Mouse (Mus musculus) midbrain, embryonic 12.5 days (tissue): ENCODE measurements around the gene Espnl. TPM values are rescaled to one million over a fixed set of nuclear protein-coding genes. Genes with fewer than 3 reads are reported as not detected.
A peak's percentile ranks its signal among the peaks of the same experiment; 100 is the strongest.

ENCODE experiments used
- ATAC-seq: fragments of 200-750 bp; cut with Nextera tagmentation; 2 replicates; pipeline ENCODE4 v1.8.0; 2017; ENCODE audit warnings: low read depth, moderate TSS enrichment, moderate library complexity; ENCODE audit not compliant: low FRiP score
- H3K27ac ChIP-seq: fragments of 300-500 bp; sonication (generic); replicated peaks from 2 replicates; pipeline ENCODE4 v1.5.1; 2016; ENCODE audit warnings: mild to moderate bottlenecking
- H3K27me3 ChIP-seq: fragments of 300-500 bp; sonication (generic); 2 replicates; pipeline ENCODE4 v1.6.1; 2016; ENCODE audit warnings: mild to moderate bottlenecking
- H3K36me3 ChIP-seq: fragments of 300-500 bp; sonication (generic); 2 replicates; pipeline ENCODE4 v1.6.1; 2016
- H3K4me1 ChIP-seq: fragments of 300-500 bp; sonication (generic); 2 replicates; pipeline ENCODE4 v1.6.1; 2016
- H3K4me2 ChIP-seq: fragments of 300-500 bp; sonication (generic); replicated peaks from 2 replicates; pipeline ENCODE4 v1.6.1; 2016; ENCODE audit warnings: mild to moderate bottlenecking, moderate library complexity
- H3K4me3 ChIP-seq: fragments of 300-500 bp; sonication (generic); 2 replicates; pipeline ENCODE4 v1.5.1; 2016; ENCODE audit warnings: mild to moderate bottlenecking
- H3K9ac ChIP-seq: fragments of 300-500 bp; sonication (generic); replicated peaks from 2 replicates; pipeline ENCODE4 v1.6.1; 2016; ENCODE audit warnings: mild to moderate bottlenecking, moderate library complexity
- H3K9me3 ChIP-seq: fragments of 300-500 bp; sonication (generic); 2 replicates; pipeline ENCODE4 v1.6.1; 2016; ENCODE audit warnings: mild to moderate bottlenecking
- WGBS: fragments of 180-500 bp; shearing (Covaris S2); methylation state at CpG from one replicate; pipeline ENCODE4 v1.1.7; 2016; 5-methylcytosine and 5-hydroxymethylcytosine counted together
- polyA plus RNA-seq: library from polyadenylated mRNA; unstranded; fragments of >200 nt; fragmentation: Nextera tagmentation; extraction: Ambion mirVana; gene quantifications from 2 replicates; pipeline ENCODE4 v1.2.1, GENCODE M21; 2016

Espnl gene
- 0.08 and 0.09 TPM in 2 replicates for polyA plus RNA-seq

- no peak for ATAC-seq
- Histone ChIP-seq H3K4me1 (no peaks in the 10 kb centered on the region), H3K36me3 (no peaks in the 10 kb centered on the region), H3K27me3 (no peaks in the 10 kb centered on the region), H3K27ac (no peak within 1 kb of the TSS), H3K9ac (no peak within 1 kb of the TSS), H3K9me3 (no peaks in the 10 kb centered on the region), H3K4me3 (no peak within 1 kb of the TSS), H3K4me2 (no peak within 1 kb of the TSS)
- 76% methylated on average over 19 of the region's 19 CpGs for WGBS
Observed at GRCm38 (mm10) chr1:91321760-91322438, at the start of gene Espnl. Gene Espnl (plus strand): TSS chr1:91322075.

- no peak overlapping the region for H3K9ac ChIP-seq
- WGBS: 97% methylated on average over 2 of the region's 2 CpGs
- ATAC-seq: no peak
- H3K27ac ChIP-seq: no peak overlapping the region
- no peaks in the 10 kb centered on the region for H3K27me3 ChIP-seq
- peaks cover 18% of the 10 kb centered on the region for H3K36me3 ChIP-seq
- no peak overlapping the region for H3K4me3 ChIP-seq
- no peaks in the 10 kb centered on the region for H3K4me1 ChIP-seq
- no peaks in the 10 kb centered on the region for H3K9me3 ChIP-seq
- H3K4me2 ChIP-seq: no peak overlapping the region
Observed at GRCm38 (mm10) chr1:91272260-91272659, 49.6 kb upstream of the Espnl start.

GRCm38 (mm10) chr1:91276581-91276980, 45.3 kb upstream of the Espnl start:
- Histone ChIP-seq H3K4me2 (no peak overlapping the region), H3K27me3 (no peaks in the 10 kb centered on the region), H3K9me3 (no peaks in the 10 kb centered on the region), H3K9ac (no peak overlapping the region), H3K27ac (no peak overlapping the region), H3K4me3 (no peak overlapping the region), H3K36me3 (peaks cover 53% of the 10 kb centered on the region), H3K4me1 (no peaks in the 10 kb centered on the region)
- 90% methylated on average over 4 of the region's 4 CpGs for WGBS
- no peak for ATAC-seq

GRCm38 (mm10) chr1:91277480-91277879, 44.4 kb upstream of the Espnl start:
- H3K36me3 ChIP-seq: peaks cover 53% of the 10 kb centered on the region
- 88% methylated on average over 2 of the region's 2 CpGs for WGBS

GRCm38 (mm10) chr1:91278410-91279119, 43.3 kb upstream of the Espnl start:
- H3K4me2 ChIP-seq: no peak overlapping the region
- no peak overlapping the region for H3K9ac ChIP-seq
- no peaks in the 10 kb centered on the region for H3K9me3 ChIP-seq
- ATAC-seq: no peak
- no peaks in the 10 kb centered on the region for H3K27me3 ChIP-seq
- no peaks in the 10 kb centered on the region for H3K4me1 ChIP-seq
- 97% methylated on average over 3 of the region's 3 CpGs for WGBS
- H3K27ac ChIP-seq: no peak overlapping the region
- H3K4me3 ChIP-seq: no peak overlapping the region
- peaks cover 59% of the 10 kb centered on the region for H3K36me3 ChIP-seq

More at GRCm38 (mm10) chr1:91277480-91277879, 44.4 kb upstream of the Espnl start:
- Histone ChIP-seq H3K9ac (no peak overlapping the region), H3K4me1 (no peaks in the 10 kb centered on the region), H3K4me3 (no peak overlapping the region), H3K4me2 (no peak overlapping the region), H3K9me3 (no peaks in the 10 kb centered on the region), H3K27ac (no peak overlapping the region), H3K27me3 (no peaks in the 10 kb centered on the region)
- ATAC-seq: no peak

- no peak overlapping the region for H3K27ac ChIP-seq
- peaks cover 63% of the 10 kb centered on the region for H3K36me3 ChIP-seq
- H3K27me3 ChIP-seq: no peaks in the 10 kb centered on the region
- WGBS: 96% methylated on average over 1 of the region's 1 CpGs
- no peak overlapping the region for H3K4me3 ChIP-seq
- H3K4me1 ChIP-seq: no peaks in the 10 kb centered on the region
- H3K9ac ChIP-seq: no peak overlapping the region
- no peak for ATAC-seq
- H3K4me2 ChIP-seq: no peak overlapping the region
- H3K9me3 ChIP-seq: no peaks in the 10 kb centered on the region
Observed at GRCm38 (mm10) chr1:91279126-91279525, 42.7 kb upstream of the Espnl start.

GRCm38 (mm10) chr1:91282582-91282981, 39.3 kb upstream of the Espnl start:
- H3K4me1 ChIP-seq: no peaks in the 10 kb centered on the region
- no peak for ATAC-seq
- no peak overlapping the region for H3K4me2 ChIP-seq
- peaks cover 70% of the 10 kb centered on the region for H3K36me3 ChIP-seq
- no peak overlapping the region for H3K27ac ChIP-seq
- no peak overlapping the region for H3K4me3 ChIP-seq
- no peaks in the 10 kb centered on the region for H3K27me3 ChIP-seq
- H3K9ac ChIP-seq: no peak overlapping the region
- WGBS: 100% methylated on average over 1 of the region's 1 CpGs
- no peaks in the 10 kb centered on the region for H3K9me3 ChIP-seq

- no peak overlapping the region for H3K4me3 ChIP-seq
- no peak overlapping the region for H3K27ac ChIP-seq
- no peaks in the 10 kb centered on the region for H3K27me3 ChIP-seq
- H3K9me3 ChIP-seq: no peaks in the 10 kb centered on the region
- H3K36me3 ChIP-seq: peaks cover 42% of the 10 kb centered on the region
- H3K4me2 ChIP-seq: no peak overlapping the region
- ATAC-seq: no peak
- WGBS: 100% methylated on average over 1 of the region's 1 CpGs
- no peak overlapping the region for H3K9ac ChIP-seq
- no peaks in the 10 kb centered on the region for H3K4me1 ChIP-seq
Observed at GRCm38 (mm10) chr1:91289375-91289774, 32.5 kb upstream of the Espnl start.

GRCm38 (mm10) chr1:91292101-91292825, 29.6 kb upstream of the Espnl start:
- H3K9ac ChIP-seq: no peak overlapping the region
- WGBS: 93% methylated on average over 11 of the region's 11 CpGs
- no peak overlapping the region for H3K4me3 ChIP-seq
- no peak overlapping the region for H3K4me2 ChIP-seq
- no peaks in the 10 kb centered on the region for H3K27me3 ChIP-seq
- no peaks in the 10 kb centered on the region for H3K9me3 ChIP-seq
- no peak for ATAC-seq
- no peaks in the 10 kb centered on the region for H3K4me1 ChIP-seq
- H3K27ac ChIP-seq: no peak overlapping the region
- H3K36me3 ChIP-seq: peaks cover 16% of the 10 kb centered on the region; the same call in 1 of the 2 replicates

GRCm38 (mm10) chr1:91295544-91295943, 26.3 kb upstream of the Espnl start:
- 95% methylated on average over 6 of the region's 6 CpGs for WGBS
- Histone ChIP-seq H3K27me3 (no peaks in the 10 kb centered on the region), H3K9me3 (no peaks in the 10 kb centered on the region), H3K9ac (no peak overlapping the region), H3K27ac (no peak overlapping the region), H3K4me1 (peaks cover 13% of the 10 kb centered on the region), H3K4me3 (no peak overlapping the region), H3K4me2 (no peak overlapping the region), H3K36me3 (0 out of 2 replicates have a peak, but pooled peaks cover 6% of the 10 kb centered on the region)
- ATAC-seq: no peak

- H3K4me3 ChIP-seq: peak within 1 kb of the TSS; percentile 76
- no peak within 1 kb of the TSS for H3K27ac ChIP-seq
- 0 out of 2 replicates have a peak, but pooled peaks cover 2% of the 10 kb centered on the region for H3K36me3 ChIP-seq
- peak within 1 kb of the TSS; percentile 67 for H3K9ac ChIP-seq
- no peaks in the 10 kb centered on the region for H3K9me3 ChIP-seq
- H3K4me2 ChIP-seq: peak within 1 kb of the TSS; percentile 76
- under 1% methylated on average over 62 of the region's 65 CpGs for WGBS
- peak; percentile 99 for ATAC-seq
- H3K4me1 ChIP-seq: peaks cover 13% of the 10 kb centered on the region
- H3K27me3 ChIP-seq: no peaks in the 10 kb centered on the region
Observed at GRCm38 (mm10) chr1:91297799-91298744, 23.8 kb upstream of the Espnl start, which contains the start of gene Scly. Gene Scly (plus strand): TSS chr1:91298338.
